Mouse (Mus musculus) splenic B cell, adult 2 months (primary cell): ENCODE measurements around the gene Trim26.

Experiments
- DNase-seq: peaks from one replicate; pipeline ENCODE4 v3.0.0-alpha.2; 2011; ENCODE audit warnings: low read depth, low spot score
- H3K27me3 ChIP-seq: 2 replicates; pipeline ENCODE4 v1.6.1; 2012; ENCODE audit warnings: mild to moderate bottlenecking, low read length, moderate library complexity, mixed read lengths; ENCODE audit not compliant: control insufficient read depth, poor library complexity, insufficient read depth, severe bottlenecking
- H3K36me3 ChIP-seq: 2 replicates; pipeline ENCODE4 v1.6.1; 2012; ENCODE audit warnings: mild to moderate bottlenecking, low read length, moderate library complexity, mixed read lengths; ENCODE audit not compliant: control insufficient read depth, poor library complexity, insufficient read depth, severe bottlenecking

Gene Trim26

GRCm38 (mm10) chr17:36839931-36840330 is 3.0 kb downstream of the Trim26 start:
- no peaks in the 10 kb centered on the region for H3K27me3 ChIP-seq
- no peak for DNase-seq
- H3K36me3 ChIP-seq, result 0 out of 2 replicates have a peak, but pooled peaks cover 3% of the 10 kb centered on the region

- Histone ChIP-seq H3K27me3 (no peaks in the 10 kb centered on the region), H3K36me3 (peaks cover 5% of the 10 kb centered on the region; the same call in 1 of the 2 replicates)
- no peak for DNase-seq
Measured at GRCm38 (mm10) chr17:36840961-36841445, 4.1 kb downstream of the Trim26 start.

GRCm38 (mm10) chr17:36843696-36844095 is 6.8 kb downstream of the Trim26 start:
- peaks cover 3% of the 10 kb centered on the region; the same call in 1 of the 2 replicates for H3K36me3 ChIP-seq
- H3K27me3 ChIP-seq, result no peaks in the 10 kb centered on the region
- no peak for DNase-seq

- DNase-seq, result no peak
- H3K27me3 ChIP-seq, result no peaks in the 10 kb centered on the region
- H3K36me3 ChIP-seq, result peaks cover 5% of the 10 kb centered on the region; the same call in 1 of the 2 replicates
Measured at GRCm38 (mm10) chr17:36844286-36844719, 7.4 kb downstream of the Trim26 start.

GRCm38 (mm10) chr17:36844725-36845124 is 7.8 kb downstream of the Trim26 start:
- Histone ChIP-seq H3K27me3 (no peaks in the 10 kb centered on the region), H3K36me3 (peaks cover 5% of the 10 kb centered on the region; the same call in 1 of the 2 replicates)
- DNase-seq, result no peak

GRCm38 (mm10) chr17:36848911-36849310 is 12.0 kb downstream of the Trim26 start:
- peaks cover 11% of the 10 kb centered on the region for H3K36me3 ChIP-seq
- no peak for DNase-seq
- H3K27me3 ChIP-seq, result no peaks in the 10 kb centered on the region

- DNase-seq, result no peak
- peaks cover 11% of the 10 kb centered on the region for H3K36me3 ChIP-seq
- H3K27me3 ChIP-seq, result no peaks in the 10 kb centered on the region
Measured at GRCm38 (mm10) chr17:36849992-36850391, 13.1 kb downstream of the Trim26 start.

- H3K27me3 ChIP-seq, result no peaks in the 10 kb centered on the region
- peaks cover 12% of the 10 kb centered on the region for H3K36me3 ChIP-seq
- no peak for DNase-seq
Measured at GRCm38 (mm10) chr17:36851200-36851599, 14.3 kb downstream of the Trim26 start.

- DNase-seq, result no peak
- Histone ChIP-seq H3K27me3 (no peaks in the 10 kb centered on the region), H3K36me3 (peaks cover 15% of the 10 kb centered on the region)
Measured at GRCm38 (mm10) chr17:36851627-36852026, 14.7 kb downstream of the Trim26 start.

- Histone ChIP-seq H3K27me3 (no peaks in the 10 kb centered on the region), H3K36me3 (peaks cover 27% of the 10 kb centered on the region)
- no peak for DNase-seq
Measured at GRCm38 (mm10) chr17:36855484-36855883, 18.6 kb downstream of the Trim26 start.

- Histone ChIP-seq H3K27me3 (no peaks in the 10 kb centered on the region), H3K36me3 (peaks cover 23% of the 10 kb centered on the region)
- no peak for DNase-seq
Measured at GRCm38 (mm10) chr17:36856236-36856635, 19.3 kb downstream of the Trim26 start.

- DNase-seq, result no peak
Measured at GRCm38 (mm10) chr17:36858181-36858580, 21.2 kb downstream of the Trim26 start.

GRCm38 (mm10) chr17:36861680-36862079 is 24.7 kb downstream of the Trim26 start:
- H3K27me3 ChIP-seq, result no peaks in the 10 kb centered on the region
- peaks cover 14% of the 10 kb centered on the region for H3K36me3 ChIP-seq
- no peak for DNase-seq

More at GRCm38 (mm10) chr17:36858181-36858580, 21.2 kb downstream of the Trim26 start:
- peaks cover 20% of the 10 kb centered on the region for H3K36me3 ChIP-seq
- no peaks in the 10 kb centered on the region for H3K27me3 ChIP-seq

- no peak for DNase-seq
- Histone ChIP-seq H3K27me3 (no peaks in the 10 kb centered on the region; the same call in 1 of the 2 replicates), H3K36me3 (no peaks in the 10 kb centered on the region)
Measured at GRCm38 (mm10) chr17:36866719-36867527, 30.0 kb downstream of the Trim26 start, which contains the start of gene Trim15. Trim15 (minus strand) TSS chr17:36867210.

- DNase-seq, result no peak
- H3K36me3 ChIP-seq, result no peaks in the 10 kb centered on the region
- no peaks in the 10 kb centered on the region; the same call in 1 of the 2 replicates for H3K27me3 ChIP-seq
Measured at GRCm38 (mm10) chr17:36868836-36869235, 31.9 kb downstream of the Trim26 start.
